ENCODE assay signal across 8 mouse cellular contexts in the genomic region with DNA sequence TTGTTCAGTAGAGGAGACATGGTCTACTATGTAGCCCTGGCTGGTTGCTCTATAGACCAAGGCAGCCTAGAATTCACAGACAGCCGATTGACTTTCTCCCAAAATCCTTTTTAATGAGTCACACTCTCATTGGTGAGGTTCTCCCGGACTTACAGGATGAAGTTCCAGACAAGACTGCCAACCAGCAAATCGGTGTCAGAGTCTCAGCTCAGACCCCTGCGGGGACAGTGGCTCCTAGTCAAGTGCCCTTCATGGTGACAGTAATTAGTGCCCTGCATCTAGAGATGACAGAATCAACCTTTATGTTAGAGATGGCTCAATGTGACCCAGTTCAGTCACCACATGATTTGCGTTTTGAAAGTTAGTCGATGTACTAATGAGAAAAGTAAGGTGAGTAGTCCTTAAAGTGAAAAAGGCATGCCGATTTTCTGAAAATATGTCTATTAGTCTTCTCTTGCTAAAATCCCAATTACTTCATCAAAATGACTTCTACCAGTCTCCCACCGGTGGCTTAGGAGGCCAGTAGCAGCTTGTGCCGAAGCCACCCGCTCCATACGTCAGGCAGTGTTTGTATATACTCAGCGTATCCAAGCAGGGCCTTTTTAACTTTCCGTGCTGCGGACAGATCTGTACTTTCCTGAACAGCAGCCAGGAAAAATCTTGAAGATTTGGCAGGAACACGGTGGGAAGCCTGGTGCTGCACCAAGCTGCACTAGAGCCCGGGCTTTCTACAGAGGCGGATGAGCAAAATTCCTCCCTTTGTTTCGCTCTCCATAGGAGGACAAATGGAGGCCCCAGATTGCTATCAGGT.
A peak's percentile ranks its signal among the peaks of the same experiment; 100 is the strongest.
DNase-seq lines count a peak whose midpoint lies in the region; ATAC-seq and TF ChIP-seq lines count a peak whose summit lies in the region.
"Had no signal": no experiment of that assay in that cellular context is flagged by ENCODE, and none has a peak within 500 bp of the region (broad histone marks: within the 10 kb centered on the region; RNA-seq: fewer than 3 reads in every experiment).

No protein-coding gene starts in this region.

- no peak overlapping the region for H3K9ac ChIP-seq in embryonic facial prominence, embryonic 12.5 days
- H3K9ac ChIP-seq in lung, postnatal 0 days (replicated peaks; ENCODE audit: low read depth): peak overlapping the region; percentile 6
- H3K9ac ChIP-seq: liver, embryonic 15.5 days had no signal

- no peaks in the 10 kb centered on the region for H3K36me3 ChIP-seq in embryonic facial prominence, embryonic 12.5 days
- H3K36me3 ChIP-seq in kidney, adult 2 months (ENCODE audit: control insufficient read depth, insufficient read depth, low read length): no peaks in the 10 kb centered on the region
- H3K36me3 ChIP-seq in lung, postnatal 0 days (ENCODE audit: insufficient read depth, low read length): no peaks in the 10 kb centered on the region
- H3K36me3 ChIP-seq: liver, embryonic 15.5 days had no signal

- 0 out of 2 replicates have a peak, but pooled peaks have one; percentile 54 for ATAC-seq in embryonic facial prominence, embryonic 12.5 days (ENCODE audit: insufficient number of reproducible peaks, insufficient read depth, low FRiP score, low TSS enrichment)
- peak; percentile 74 for ATAC-seq in lung, postnatal 0 days

- H3K27ac ChIP-seq in embryonic facial prominence, embryonic 12.5 days: no peak overlapping the region
- H3K27ac ChIP-seq in kidney, adult 2 months (ENCODE audit: insufficient read depth, low read depth, low read length): no peak overlapping the region
- H3K27ac ChIP-seq in lung, postnatal 0 days (ENCODE audit: low read length): peak overlapping the region; percentile 87
- H3K27ac ChIP-seq: liver, embryonic 15.5 days had no signal

- no peak overlapping the region for H3K4me2 ChIP-seq in embryonic facial prominence, embryonic 12.5 days (replicated peaks)
- H3K4me2 ChIP-seq in lung, postnatal 0 days (replicated peaks; ENCODE audit: low read depth, low read length): peak overlapping the region; percentile 45
- H3K4me2 ChIP-seq: liver, embryonic 15.5 days had no signal

- H3K4me3 ChIP-seq in embryonic facial prominence, embryonic 12.5 days: no peak overlapping the region
- H3K4me3 ChIP-seq in kidney, adult 2 months (ENCODE audit: insufficient read depth, low read depth, low read length): no peak overlapping the region
- 0 out of 2 replicates have a peak overlapping the region, but pooled peaks have one; percentile 4 for H3K4me3 ChIP-seq in lung, postnatal 0 days (ENCODE audit: low read depth, low read length)
- H3K4me3 ChIP-seq: liver, embryonic 15.5 days had no signal

- peak; percentile 94 for TF ChIP-seq EP300 in lung, postnatal 0 days (IDR thresholded peaks at IDR 0.05)

- TF ChIP-seq POLR2A in kidney, adult 2 months (IDR thresholded peaks at IDR 0.05; ENCODE audit: low read depth, low read length): no peak

- no peaks in the 10 kb centered on the region for H3K27me3 ChIP-seq in embryonic facial prominence, embryonic 12.5 days
- no peaks in the 10 kb centered on the region for H3K27me3 ChIP-seq in kidney, adult 2 months (replicated peaks; ENCODE audit: control insufficient read depth, insufficient read depth, low read length)
- no peaks in the 10 kb centered on the region for H3K27me3 ChIP-seq in lung, postnatal 0 days (replicated peaks; ENCODE audit: insufficient read depth, low read length)
- H3K27me3 ChIP-seq: liver, embryonic 15.5 days had no signal

- TF ChIP-seq CTCF in kidney, adult 2 months (conservative IDR thresholded peaks at IDR 0.05; ENCODE audit: insufficient read depth, insufficient read length, low read depth, low read length): no peak
- TF ChIP-seq CTCF in lung, postnatal 0 days (IDR thresholded peaks at IDR 0.05): 0 out of 2 replicates have a peak, but pooled peaks have one; percentile 2

- peak; percentile 76 for DNase-seq in brain, adult 2 months (ENCODE audit: low read depth, low spot score)
- DNase-seq in heart, adult 8-10 months (ENCODE audit: low spot score): peak; percentile 90
- peak; percentile 69 for DNase-seq in kidney, adult 2 months
- peak; percentile 93 for DNase-seq in lung, postnatal 0 days (ENCODE audit: low spot score)
- peak; percentile 75 for DNase-seq in retina, postnatal 1 day
- DNase-seq in thymus, postnatal 4 days: no peak

- 59% methylated on average over 18 of the region's 18 CpGs for WGBS in embryonic facial prominence, embryonic 12.5 days
- 56% methylated on average over 18 of the region's 18 CpGs for WGBS in kidney, adult 2 months
- WGBS in lung, postnatal 0 days: 18% methylated on average over 18 of the region's 18 CpGs

- H3K9me3 ChIP-seq in embryonic facial prominence, embryonic 12.5 days: no peaks in the 10 kb centered on the region
- H3K9me3 ChIP-seq in lung, postnatal 0 days (ENCODE audit: low read length): no peaks in the 10 kb centered on the region
- H3K9me3 ChIP-seq: liver, embryonic 15.5 days had no signal

- H3K4me1 ChIP-seq in embryonic facial prominence, embryonic 12.5 days: peaks cover 8% of the 10 kb centered on the region
- H3K4me1 ChIP-seq in kidney, adult 2 months (ENCODE audit: control insufficient read depth, insufficient read depth, low read length): no peaks in the 10 kb centered on the region
- peaks cover 12% of the 10 kb centered on the region for H3K4me1 ChIP-seq in lung, postnatal 0 days (ENCODE audit: insufficient read depth, low read depth, low read length)
- H3K4me1 ChIP-seq: liver, embryonic 15.5 days had no signal
